Mouse (Mus musculus) activated CD4-positive, CD25-positive, alpha-beta regulatory T cell, adult 4 months (primary cell): ENCODE measurements around the gene Srebf1. TPM values are rescaled to one million over a fixed set of nuclear protein-coding genes. Genes with fewer than 3 reads are reported as not detected.

Source experiments
- ATAC-seq: one replicate; pipeline ENCODE4 v1.8.0; 2017
- polyA plus RNA-seq, 2 experiments: library from polyadenylated mRNA; unstranded; fragments of 100-300 nt; shearing (Covaris generic); gene quantifications; one replicate each; pipeline ENCODE4 v1.2.1; 2017

Gene Srebf1
- polyA plus RNA-seq, 2 experiments from 2014 or later, result 23.6 to 35.9 TPM

DNA sequence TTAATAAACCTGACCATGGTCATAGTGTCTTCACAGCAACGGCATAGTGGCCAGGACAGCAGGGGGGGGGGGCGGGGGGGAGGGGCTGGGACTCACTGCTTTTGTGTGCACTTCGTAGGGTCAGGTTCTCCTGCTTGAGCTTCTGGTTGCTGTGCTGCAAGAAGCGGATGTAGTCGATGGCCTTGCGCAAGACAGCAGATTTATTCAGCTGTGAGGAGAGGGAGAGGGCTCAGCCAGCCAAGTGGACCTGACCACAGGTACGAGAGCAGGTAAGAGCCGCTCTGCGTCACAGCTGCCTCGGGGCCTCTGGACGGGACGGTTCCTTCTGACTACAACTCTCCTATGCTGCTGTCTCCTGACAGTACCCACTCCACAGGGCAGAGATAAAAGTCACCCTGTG, 17.4 kb downstream of the Srebf1 start:
- ATAC-seq, result no peak

DNA sequence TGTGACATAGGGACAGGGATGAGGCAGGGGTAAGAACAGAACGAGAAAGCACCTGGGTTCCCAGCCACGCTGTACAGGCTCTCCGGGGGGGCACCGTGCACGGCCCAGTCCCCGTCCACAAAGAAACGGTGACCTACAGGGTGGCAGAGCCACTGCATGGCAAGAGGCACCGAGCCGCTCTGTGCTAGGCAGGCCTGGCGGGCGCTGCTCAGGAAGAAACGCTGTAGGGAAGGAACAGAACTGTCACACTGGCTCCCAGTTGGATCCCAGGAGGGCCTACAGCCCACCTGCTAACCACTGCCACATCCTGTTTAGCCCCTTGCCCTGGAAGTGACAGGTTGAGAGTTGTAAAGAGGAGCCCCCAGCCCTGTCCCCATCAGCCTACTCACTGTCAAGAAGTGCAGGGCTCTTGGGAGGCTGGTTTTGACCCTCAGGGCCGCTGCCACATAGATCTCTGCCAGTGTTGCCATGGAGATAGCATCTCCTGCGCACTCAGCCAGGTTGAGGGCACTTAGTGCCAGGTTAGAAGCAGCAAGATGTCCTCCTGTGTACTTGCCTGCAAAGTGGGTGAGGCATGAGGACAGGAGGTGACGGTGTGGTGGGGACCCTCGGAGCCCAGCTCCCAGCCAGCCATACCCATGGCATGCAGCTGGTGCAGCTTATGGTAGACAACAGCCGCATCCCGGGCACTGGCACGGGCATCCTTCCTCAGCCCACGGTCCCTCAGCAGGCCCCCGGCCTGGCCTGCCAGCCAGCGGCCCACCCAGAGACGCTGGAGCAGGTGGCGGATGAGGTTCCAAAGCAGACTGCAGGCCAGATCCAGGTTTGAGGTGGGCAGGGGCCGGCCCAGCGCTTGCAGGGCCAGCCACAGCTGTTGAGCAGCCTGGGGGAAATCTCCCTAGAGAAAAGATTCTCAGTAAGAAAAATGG, 19.4 kb downstream of the Srebf1 start:
- ATAC-seq, result no peak

DNA sequence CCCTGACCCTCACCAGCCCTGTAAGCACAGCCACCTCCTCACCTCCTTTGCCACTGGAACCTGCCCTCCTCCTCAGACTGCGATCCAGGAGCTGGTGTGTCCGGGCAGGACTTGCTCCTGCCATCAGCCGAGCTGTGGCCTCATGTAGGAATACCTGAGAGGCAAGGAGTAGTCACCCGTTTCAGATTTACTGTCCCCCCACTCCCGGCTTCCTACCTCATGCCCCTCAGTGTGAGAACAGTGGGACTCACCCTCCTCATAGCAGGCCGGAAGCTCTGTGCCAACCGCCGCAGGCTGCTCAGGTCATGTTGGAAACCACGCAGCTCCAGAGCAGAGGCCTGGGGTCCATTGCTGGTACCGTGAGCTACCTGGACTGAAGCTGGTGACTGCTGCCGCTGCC, 22.0 kb downstream of the Srebf1 start:
- ATAC-seq, result no peak

DNA sequence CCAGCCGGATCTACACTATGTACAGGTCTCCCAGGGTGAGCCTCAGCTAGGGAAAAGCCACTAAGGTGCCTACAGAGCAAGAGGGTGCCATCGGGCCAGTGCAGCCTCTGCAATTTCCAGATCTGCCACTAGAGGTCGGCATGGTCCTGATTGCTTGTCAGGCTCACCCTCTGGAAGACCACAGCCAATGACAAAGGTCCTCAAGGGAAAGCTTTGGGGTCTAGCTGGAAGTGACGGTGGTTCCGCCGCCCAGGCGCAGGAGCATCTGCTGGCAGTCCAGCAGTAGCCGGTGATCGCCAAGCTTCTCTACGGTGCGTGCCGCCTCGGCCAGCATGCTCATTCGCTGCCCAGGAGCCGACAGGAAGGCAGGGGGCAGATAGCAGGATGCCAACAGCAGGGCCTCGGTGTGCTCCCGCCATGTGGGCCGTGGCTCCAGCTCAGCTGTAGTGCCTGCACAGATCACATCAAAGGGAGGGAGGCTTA, 22.6 kb downstream of the Srebf1 start:
- peak; percentile 74 for ATAC-seq

DNA sequence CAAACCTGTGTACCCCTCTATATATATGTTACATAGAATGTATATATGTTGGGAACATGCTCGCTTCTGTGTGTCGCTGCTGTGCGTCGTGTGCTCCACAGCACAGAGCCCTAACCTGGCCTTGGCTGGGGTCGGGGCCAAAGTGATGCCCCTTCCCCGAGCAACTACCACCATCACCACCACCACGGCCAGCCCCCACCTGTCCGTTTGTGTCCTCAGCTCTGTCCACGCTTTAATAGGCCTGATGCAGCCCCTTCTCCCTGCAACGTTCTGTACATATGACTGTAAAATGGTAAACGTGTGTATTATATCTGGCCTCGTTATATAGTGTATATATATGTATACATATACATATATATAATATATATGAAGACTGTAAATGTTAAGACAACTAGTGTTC, 23.7 kb downstream of the Srebf1 start:
- no peak for ATAC-seq

DNA sequence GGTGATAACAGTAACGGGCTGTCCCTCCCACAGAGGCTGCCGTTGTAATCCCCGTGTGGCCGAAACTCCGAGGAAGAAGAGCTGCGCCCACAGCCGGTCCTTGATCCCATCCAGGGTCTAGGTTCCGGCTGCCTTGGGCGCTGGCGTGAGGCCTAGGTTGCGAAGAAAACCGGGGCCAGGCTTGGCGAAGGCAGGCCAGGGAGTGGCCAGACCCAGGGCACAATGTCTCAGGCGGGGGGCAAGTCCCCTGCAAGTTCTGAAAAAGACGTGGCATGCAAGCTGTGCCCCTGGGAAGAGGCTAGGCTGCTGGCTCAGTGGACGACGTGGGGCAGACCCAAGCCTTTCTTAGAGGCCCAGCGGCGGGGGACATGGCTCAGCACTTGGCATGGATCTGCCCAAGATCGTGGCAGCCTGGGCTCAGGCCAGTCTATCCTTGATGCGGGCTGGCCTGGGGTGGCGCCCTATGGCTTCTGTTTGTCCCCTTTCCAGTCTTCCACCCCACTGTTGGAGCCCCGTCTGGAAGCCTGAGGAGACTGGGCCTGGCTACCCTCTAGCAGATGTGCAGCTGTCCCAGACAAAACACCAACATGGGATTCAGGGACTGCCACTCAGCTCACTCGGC, 24.3 kb downstream of the Srebf1 start:
- ATAC-seq, result no peak

DNA sequence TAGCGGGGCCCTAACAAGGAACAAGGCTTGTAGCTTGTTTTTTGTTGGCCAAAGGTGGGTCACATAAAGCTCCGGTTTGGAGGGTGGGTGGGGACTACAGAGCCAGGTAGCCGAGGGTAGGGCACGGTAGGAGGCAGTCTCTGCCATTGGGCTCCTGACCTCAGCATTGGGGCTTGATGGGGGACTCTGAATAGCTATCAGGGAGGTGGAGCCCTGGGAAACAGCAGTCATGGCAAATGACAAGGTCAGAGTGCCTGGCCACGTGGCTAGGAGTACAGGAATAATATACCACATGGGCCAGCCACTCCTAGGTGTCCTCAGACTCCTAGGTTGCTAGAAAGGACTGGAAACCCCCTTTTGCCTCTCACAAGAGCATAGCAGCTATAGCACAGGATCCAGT, 26.0 kb downstream of the Srebf1 start:
- no peak for ATAC-seq

DNA sequence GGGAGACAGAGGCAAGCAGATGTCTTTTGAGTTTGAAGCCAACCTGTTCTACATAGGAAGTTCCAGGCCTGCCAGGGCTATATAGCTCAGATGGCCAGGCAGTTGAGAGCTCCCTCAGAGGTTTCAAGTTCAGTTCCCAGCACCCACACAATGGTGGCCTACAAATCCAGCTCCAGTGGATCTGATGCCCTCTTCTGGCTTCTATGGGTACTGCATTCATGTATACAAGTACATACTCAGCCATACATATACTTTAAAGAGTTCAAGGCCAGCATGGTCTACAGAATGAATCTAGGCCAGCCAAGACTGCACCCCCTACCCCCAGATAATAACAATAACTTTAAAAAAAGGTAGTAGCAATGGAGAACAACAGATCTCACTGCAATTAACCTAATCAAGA, 27.3 kb downstream of the Srebf1 start:
- ATAC-seq, result no peak

DNA sequence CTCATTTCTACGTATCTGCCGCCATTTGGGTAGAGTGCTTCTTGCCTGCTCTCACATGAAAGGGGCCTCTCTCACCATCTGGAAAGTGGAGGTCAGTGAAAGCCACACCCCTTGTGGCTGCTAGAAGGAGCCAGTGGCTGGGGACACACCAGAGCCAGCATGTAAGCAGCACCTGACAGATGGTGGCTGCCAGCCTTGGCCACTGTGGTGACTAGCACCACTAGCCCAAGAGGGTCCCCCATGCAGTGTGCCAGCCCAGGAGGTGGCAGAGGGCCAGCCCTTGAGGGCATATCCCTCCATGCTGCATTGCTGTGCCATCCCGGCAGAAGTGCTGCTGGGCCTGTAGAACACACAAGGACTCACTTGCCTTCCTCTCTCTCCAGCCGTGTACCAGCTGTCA, 28.8 kb downstream of the Srebf1 start:
- ATAC-seq, result no peak

DNA sequence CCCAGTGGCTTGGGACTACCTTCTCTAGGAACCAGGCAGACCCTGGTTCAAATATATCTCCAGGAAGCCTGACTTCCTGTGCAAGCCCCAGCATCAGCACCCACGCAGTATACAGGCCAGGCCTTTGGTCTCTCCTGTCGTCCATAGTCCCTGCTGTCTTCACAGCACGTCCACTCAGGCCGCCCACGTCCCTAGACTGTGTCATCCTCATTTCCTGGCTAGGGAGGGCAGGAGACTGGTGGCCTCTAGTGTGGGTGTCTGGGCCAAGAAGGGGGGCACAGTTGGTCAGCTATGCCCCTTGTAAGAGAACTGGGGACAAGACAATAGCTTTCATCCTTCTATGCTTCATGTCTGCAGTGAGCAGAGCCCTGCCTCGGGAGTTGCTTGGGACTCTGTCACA, 29.8 kb downstream of the Srebf1 start:
- no peak for ATAC-seq

DNA sequence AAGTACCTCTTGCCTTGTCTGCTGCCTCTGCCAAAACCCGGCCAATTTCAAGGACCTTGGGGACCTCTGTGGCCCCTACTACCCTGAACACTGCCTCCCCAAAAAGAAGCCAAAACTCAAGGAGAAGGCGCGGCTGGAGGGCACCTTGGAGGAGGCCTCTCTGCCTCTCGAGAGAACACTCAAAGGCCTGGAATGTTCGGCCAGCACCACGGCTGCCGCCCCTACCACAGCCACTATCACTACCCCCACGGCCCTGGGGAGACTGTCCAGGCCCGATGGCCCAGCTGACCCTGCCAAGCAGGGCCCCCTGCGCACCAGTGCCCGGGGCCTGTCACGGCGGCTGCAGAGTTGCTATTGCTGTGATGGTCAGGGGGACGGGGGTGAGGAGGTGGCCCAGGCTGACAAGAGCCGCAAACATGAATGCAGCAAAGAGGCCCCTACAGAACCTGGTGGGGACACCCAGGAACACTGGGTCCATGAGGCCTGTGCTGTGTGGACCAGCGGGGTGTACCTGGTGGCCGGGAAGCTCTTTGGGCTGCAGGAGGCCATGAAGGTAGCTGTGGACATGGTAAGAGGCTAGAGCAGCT, 32.2 kb downstream of the Srebf1 start:
- no peak for ATAC-seq

DNA sequence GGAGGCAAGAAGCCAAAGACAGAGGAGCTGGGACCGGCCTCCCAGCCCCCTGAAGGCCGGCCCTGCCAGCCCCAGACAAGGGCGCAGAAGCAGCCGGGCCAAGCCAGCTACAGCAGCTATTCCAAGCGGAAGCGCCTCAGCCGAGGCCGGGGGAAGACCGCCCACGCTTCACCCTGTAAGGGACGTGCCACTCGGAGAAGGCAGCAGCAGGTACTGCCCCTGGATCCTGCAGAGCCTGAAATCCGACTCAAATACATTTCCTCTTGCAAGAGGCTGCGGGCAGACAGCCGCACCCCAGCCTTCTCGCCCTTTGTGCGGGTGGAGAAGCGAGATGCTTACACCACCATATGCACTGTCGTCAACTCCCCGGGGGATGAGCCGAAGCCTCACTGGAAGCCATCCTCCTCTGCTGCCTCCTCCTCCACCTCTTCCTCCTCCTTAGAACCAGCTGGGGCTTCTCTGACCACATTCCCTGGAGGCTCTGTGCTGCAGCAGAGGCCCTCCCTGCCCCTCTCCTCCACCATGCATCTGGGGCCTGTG, 32.8 kb downstream of the Srebf1 start:
- no peak for ATAC-seq

DNA sequence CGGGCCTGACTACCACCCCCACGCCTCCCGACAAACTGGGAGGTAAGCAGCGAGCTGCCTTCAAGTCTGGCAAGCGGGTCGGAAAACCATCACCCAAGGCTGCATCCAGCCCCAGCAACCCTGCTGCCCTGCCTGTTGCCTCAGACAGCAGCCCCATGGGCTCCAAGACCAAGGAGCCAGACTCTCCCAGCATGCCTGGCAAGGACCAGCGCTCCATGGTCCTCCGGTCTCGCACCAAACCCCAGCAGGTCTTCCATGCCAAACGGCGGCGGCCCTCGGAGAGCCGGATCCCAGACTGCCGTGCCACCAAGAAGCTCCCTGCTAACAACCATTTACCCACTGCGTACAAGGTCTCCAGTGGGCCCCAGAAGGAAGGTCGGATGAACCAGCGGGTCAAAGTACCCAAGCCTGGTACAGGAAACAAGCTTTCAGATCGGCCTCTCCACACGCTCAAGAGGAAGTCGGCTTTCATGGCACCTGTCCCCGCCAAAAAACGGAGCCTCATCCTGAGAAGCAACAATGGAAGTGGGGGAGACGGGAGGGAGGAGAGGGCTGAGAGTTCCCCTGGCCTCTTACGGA, 34.0 kb downstream of the Srebf1 start:
- ATAC-seq, result no peak

DNA sequence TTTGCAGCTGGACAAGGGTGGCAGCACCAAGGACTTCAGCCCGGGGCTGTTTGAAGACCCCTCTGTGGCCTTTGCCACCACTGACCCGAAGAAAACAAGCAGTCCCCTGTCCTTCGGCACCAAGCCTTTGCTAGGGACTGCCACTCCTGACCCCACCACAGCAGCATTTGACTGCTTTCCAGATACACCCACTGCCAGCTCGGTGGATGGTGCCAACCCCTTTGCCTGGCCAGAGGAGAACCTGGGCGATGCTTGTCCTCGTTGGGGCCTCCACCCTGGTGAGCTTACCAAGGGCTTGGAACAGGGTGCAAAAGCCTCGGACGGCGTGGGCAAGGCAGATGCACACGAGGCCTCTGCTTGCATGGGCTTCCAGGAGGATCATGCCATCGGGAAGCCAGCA, 35.3 kb downstream of the Srebf1 start:
- ATAC-seq, result no peak

DNA sequence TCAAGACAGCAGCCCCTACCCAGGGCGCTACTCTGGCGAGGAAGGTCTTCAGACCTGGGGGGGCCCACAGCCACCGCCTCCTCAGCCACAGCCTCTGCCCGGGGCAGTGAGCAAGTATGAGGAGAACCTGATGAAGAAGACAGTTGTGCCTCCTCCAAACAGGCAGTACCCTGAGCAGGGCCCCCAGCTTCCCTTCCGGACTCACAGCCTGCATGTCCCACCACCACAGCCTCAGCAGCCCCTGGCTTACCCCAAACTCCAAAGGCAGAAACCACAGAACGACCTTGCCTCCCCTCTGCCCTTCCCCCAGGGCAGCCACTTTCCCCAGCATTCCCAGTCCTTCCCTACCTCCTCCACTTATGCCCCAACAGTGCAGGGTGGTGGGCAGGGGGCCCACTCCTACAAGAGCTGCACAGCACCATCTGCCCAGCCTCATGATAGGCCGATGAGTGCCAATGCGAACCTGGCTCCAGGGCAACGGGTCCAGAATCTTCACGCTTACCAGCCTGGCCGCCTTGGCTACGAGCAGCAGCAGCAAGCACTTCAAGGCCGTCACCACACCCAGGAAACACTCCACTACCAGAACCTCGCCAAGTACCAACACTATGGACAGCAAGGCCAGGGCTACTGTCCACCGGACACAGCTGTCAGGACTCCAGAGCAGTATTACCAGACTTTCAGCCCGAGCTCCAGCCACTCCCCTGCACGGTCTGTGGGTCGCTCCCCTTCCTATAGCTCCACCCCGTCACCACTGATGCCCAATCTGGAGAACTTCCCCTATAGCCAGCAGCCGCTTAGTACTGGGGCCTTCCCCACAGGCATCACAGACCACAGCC, 36.8 kb downstream of the Srebf1 start:
- ATAC-seq, result no peak

DNA sequence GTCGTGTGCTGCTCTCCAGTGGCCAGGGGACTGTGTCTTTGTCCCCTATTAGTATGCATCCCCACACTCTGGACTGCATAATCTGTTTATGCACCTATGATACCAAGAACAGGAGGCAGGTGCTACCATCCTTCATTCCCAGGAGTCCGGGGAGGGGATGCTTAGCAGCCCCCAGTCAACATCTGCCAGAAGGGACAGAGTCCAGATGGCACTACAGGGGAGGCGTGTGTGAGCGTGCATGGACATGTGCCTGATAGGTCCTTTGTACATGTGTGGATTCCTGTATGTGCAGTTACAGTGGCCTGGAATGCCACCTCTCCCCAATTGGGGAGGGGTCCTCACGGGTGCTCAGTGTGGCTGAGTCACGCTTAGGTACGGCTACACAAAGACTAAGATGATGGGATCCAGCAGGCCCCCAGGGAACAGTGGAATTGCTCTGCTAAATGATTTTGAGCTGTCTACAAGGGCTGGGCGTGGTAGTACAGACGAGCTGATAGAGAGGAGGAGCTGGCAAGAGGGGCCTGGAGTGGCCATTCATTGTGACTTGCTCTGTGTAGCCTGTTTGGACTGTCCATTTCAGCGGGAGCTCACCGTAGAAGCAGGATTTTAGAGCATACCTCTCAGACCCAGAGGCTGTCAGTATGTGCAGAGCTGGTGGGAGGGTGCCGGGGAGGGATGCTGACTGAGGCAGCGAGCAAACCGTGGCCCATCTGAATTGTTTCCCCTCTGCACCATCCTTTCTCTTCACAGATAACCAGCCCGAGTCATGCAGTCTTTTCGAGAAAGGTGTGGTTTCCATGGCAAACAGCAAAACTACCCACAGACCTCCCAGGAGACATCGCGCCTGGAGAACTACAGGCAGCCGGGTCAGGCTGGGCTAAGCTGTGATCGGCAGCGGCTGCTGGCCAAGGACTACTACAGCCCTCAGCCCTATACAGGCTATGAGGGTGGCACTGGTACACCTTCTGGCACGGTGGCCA, 37.7 kb downstream of the Srebf1 start:
- ATAC-seq, result no peak

DNA sequence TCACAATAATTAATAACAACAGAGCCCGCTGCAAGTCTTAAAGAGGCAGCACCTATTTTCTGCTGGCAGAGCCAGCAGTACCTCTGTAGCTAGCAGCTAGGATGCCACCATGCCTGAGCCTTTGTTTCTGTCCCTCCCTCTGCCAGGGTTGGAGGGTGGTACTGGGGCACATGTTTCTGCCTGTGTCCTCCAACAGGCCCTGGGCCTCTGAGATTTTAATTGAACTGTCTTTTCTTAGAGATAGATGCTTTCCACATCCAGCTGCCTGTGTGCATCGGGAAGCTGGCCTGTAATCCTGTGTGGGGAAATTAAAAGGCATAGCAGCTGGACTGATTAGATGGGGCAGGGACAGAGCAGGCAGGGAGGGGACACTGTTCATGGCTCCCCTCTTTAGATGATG, 39.6 kb downstream of the Srebf1 start:
- no peak for ATAC-seq

DNA sequence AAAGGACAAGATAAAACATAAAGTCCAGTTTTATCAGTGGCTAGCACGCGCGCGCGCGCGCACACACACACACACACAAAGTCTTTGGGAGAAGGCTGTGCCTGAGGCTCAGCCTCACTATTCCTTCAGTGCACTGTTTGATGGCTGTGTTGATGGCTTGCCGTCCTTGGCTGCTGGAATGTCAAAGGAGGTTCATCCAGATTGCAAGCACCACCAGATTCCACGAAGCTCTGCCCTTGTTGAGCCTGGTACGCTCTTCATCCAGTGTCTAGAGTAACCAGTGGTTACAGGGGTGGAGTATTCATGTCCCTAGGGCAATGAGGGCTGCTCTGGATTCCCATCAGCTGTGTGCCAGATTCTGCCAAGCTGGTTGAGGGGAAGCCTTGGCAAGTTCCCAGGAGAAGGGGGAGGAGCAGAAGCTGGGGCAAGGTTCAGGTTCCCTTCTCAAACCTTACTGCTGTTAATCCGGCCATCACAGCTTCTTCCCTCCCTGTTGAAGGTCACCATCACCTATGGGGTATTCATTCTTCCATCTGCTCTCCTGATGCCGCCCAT, 40.2 kb downstream of the Srebf1 start:
- ATAC-seq, result no peak

DNA sequence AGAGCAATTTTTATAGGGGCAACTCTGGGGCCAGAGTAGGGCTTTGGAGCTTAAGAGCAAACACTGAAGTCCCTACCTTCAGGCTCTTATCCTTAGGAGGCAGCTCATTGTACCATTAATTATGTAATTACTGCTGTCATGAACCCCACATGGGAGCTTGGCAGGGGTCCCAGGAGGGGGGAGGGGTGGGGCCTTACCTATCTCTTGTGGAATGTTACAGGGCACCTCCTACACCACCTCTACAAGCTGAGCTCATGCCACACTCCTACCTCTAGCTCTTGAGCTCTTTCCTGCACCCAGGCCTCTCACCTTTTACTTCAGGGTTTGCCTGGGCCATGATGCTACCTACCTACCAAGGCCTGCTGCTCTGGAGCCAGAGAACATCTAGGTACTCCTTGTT, 43.9 kb downstream of the Srebf1 start:
- ATAC-seq, result no peak

DNA sequence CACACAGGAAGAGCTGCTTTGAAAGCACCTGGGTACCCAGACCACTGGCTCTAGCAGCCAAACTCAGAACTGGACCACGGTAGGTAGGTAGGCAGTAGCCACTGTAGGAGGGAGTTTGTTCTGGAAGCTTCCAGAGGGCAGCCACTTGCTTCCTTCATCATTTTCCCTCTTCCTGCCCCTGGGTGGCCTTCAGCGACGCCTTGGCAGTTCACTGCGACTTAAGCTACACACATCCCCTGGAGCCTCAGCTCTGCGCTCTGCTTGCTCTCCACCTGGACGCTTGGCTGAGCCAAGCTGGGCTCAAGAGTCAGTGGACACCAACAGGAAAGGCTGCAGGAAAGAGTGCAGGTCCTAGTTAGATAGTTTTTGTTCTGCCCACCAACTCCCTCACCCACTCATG, 44.4 kb downstream of the Srebf1 start:
- ATAC-seq, result no peak
